Mouse (Mus musculus): ENCODE results near the gene Cyct. TPM values are rescaled to one million over a fixed set of nuclear protein-coding genes. Genes with fewer than 3 reads are reported as not detected.

The Cyct gene
- polyA plus RNA-seq, 1 experiment from 2014 or later, result not detected

- H3K4me2 ChIP-seq, result peak overlapping the region; percentile 93
- H3K4me3 ChIP-seq, result peak overlapping the region; percentile 90
- peak; percentile 37 for ATAC-seq (ENCODE audit: insufficient number of reproducible peaks, low FRiP score)
- no peaks in the 10 kb centered on the region for H3K27me3 ChIP-seq (replicated peaks)
- H3K9ac ChIP-seq, result peak overlapping the region; percentile 87
- WGBS, result 3% methylated on average over 7 of the region's 7 CpGs
- no peak overlapping the region for H3K27ac ChIP-seq (ENCODE audit: poor library complexity, severe bottlenecking)
- H3K36me3 ChIP-seq, result peaks cover 23% of the 10 kb centered on the region
- peaks cover 11% of the 10 kb centered on the region for H3K4me1 ChIP-seq (replicated peaks)
- no peaks in the 10 kb centered on the region for H3K9me3 ChIP-seq (replicated peaks)
Observed at GRCm38 (mm10) chr2:76370656-76370922, 10.3 kb upstream of the Cyct start.

DNA sequence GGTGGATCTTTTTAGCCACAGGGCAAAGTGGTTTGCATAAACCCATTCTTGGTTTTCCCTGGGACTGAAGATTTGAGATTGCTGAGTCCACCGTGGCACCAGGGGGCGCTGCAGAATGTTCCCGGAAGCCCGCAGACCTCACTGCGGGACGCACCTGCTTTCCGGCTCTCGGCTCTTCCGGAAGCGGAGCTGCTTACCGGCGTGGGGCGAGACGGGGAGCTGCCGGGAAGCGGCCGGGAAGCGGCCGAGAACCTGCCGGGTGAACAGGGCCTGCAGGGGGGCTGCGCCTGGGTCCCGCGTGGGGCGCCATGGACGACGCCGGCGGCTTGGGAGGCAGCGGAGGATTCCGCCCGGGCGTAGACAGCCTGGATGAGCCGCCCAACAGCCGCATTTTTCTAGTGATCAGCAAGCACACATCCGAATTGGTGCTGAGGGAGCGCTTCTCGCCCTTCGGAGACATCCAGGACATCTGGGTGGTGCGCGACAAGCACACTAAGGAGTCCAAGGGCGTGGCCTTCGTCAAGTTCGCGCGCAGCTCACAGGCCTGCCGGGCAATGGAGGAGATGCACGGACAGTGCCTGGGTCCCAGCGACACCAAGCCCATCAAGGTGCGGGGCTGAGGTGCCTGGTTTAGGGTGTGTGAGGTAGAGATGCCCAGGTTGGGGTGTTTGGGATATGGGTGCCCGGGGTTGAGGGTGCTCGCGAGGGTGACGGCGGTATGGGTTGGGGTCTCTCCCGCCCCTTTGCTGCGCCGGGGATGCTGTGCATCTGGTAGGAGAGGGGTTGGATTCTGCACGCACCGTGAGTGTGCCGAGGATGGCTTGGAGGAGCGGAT is 9.8 kb upstream of the Cyct start, which contains the start of gene Rbm45:
Gene Rbm45 (plus strand): TSS at position 164 of the 835 bp plus-strand sequence.
- peak within 1 kb of the TSS; percentile 87 for H3K9ac ChIP-seq
- under 1% methylated on average over 61 of the region's 61 CpGs for WGBS
- H3K4me3 ChIP-seq, result peak within 1 kb of the TSS; percentile 90
- no peaks in the 10 kb centered on the region for H3K9me3 ChIP-seq (replicated peaks)
- H3K27ac ChIP-seq (ENCODE audit: poor library complexity, severe bottlenecking), result peak within 1 kb of the TSS; percentile 46
- no peaks in the 10 kb centered on the region for H3K27me3 ChIP-seq (replicated peaks)
- peaks cover 11% of the 10 kb centered on the region for H3K4me1 ChIP-seq (replicated peaks)
- peak within 1 kb of the TSS; percentile 93 for H3K4me2 ChIP-seq
- peaks cover 20% of the 10 kb centered on the region for H3K36me3 ChIP-seq
- peak; percentile 85 for ATAC-seq (ENCODE audit: insufficient number of reproducible peaks, low FRiP score)

DNA sequence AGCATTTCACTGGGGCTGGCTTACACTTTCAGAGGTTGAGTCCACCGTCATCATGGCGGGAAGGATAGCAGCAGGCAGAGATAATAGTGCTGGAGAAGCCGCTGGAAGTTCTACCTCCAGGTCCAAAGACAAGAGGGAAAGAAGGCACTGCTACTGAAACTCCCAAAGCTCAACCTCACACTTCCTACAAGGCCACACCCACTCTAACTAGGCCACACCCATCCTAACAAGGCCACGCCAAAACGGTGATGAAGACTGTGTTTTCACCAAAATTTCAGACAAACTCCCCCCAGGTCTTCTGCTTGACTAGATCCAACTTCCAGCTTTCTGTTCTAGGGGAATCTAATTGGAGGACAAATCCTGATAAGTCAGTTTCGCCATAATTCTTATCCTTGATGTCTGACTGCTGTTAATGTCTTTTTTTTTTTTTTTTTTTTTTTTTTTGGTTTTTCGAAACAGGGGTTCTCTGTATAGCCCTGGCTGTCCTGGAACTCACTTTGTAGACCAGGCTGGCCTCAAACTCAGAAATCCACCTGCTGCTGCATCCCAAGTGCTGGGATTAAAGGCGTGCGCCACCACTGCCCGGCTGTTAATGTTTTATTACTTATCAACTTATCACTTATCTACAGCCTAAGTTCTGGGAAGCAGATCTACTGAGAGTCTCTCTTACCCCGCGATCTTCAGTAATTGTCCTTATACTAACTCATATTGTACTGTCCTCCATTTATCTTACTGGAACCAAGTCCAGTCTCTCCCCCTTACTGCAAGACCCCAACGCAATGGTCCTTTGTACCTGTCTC is 8.8 kb upstream of the Cyct start:
- Histone ChIP-seq H3K4me2 (no peak overlapping the region), H3K9me3 (replicated peaks) (no peaks in the 10 kb centered on the region), H3K36me3 (peaks cover 12% of the 10 kb centered on the region), H3K4me3 (peak overlapping the region; percentile 90; the same call in 1 of the 2 replicates), H3K4me1 (replicated peaks) (peaks cover 11% of the 10 kb centered on the region), H3K27me3 (replicated peaks) (no peaks in the 10 kb centered on the region), H3K9ac (no peak overlapping the region), H3K27ac (ENCODE audit: poor library complexity, severe bottlenecking) (no peak overlapping the region)
- ATAC-seq (ENCODE audit: insufficient number of reproducible peaks, low FRiP score), result no peak
- 64% methylated on average over 13 of the region's 13 CpGs for WGBS

DNA sequence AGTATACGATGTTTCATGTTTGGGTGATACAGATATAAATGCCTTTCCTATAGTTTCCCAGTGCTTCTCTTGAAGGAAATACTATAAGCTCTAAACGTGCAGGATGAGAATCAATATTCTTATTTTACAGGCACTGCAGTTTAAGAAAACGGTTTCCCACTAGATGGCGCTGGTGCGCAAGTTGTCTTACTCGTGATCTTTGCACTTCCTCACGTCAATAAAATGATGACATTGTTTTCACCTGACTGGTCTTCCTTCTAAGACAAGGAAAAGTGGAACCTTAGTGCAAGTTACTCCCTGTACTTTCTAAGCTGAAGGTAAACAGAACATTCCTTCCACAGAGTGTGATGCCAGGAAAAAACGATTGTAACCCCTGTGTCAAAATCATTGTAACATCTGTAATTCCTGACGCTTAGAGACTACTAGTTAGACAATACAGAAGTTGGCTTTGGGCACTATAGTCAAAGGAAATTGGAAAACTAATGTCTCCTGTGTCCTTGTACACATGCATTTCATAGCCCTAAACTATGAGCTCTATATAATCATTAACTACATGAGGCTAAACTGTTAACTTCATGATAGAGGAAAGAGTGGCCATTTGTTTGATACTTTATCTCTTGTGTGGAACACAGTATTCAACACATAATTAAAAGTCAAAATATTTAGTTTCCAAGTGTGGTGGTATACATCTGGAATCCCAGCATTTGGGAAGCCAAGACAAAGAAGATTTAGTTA is 7.1 kb upstream of the Cyct start:
- 17% methylated on average over 9 of the region's 9 CpGs for WGBS
- no peaks in the 10 kb centered on the region for H3K9me3 ChIP-seq (replicated peaks)
- H3K4me3 ChIP-seq, result no peak overlapping the region
- H3K4me2 ChIP-seq, result no peak overlapping the region
- no peak for ATAC-seq (ENCODE audit: insufficient number of reproducible peaks, low FRiP score)
- no peaks in the 10 kb centered on the region for H3K27me3 ChIP-seq (replicated peaks)
- no peak overlapping the region for H3K27ac ChIP-seq (ENCODE audit: poor library complexity, severe bottlenecking)
- H3K4me1 ChIP-seq (replicated peaks), result peaks cover 11% of the 10 kb centered on the region
- H3K36me3 ChIP-seq, result no peaks in the 10 kb centered on the region
- H3K9ac ChIP-seq, result no peak overlapping the region

GRCm38 (mm10) chr2:76365811-76366210 is 5.6 kb upstream of the Cyct start:
- no peaks in the 10 kb centered on the region for H3K36me3 ChIP-seq
- no peak for ATAC-seq (ENCODE audit: insufficient number of reproducible peaks, low FRiP score)
- no peak overlapping the region for H3K4me2 ChIP-seq
- peaks cover under 1% of the 10 kb centered on the region for H3K4me1 ChIP-seq (replicated peaks)
- H3K27ac ChIP-seq (ENCODE audit: poor library complexity, severe bottlenecking), result no peak overlapping the region
- no peaks in the 10 kb centered on the region for H3K9me3 ChIP-seq (replicated peaks)
- 74% methylated on average over 4 of the region's 4 CpGs for WGBS
- no peaks in the 10 kb centered on the region for H3K27me3 ChIP-seq (replicated peaks)
- H3K4me3 ChIP-seq, result no peak overlapping the region
- no peak overlapping the region for H3K9ac ChIP-seq

- ATAC-seq (ENCODE audit: insufficient number of reproducible peaks, low FRiP score), result no peak
- H3K4me1 ChIP-seq (replicated peaks), result no peaks in the 10 kb centered on the region
- H3K4me3 ChIP-seq, result no peak overlapping the region
- H3K9ac ChIP-seq, result no peak overlapping the region
- H3K4me2 ChIP-seq, result no peak overlapping the region
- H3K27me3 ChIP-seq (replicated peaks), result no peaks in the 10 kb centered on the region
- no peaks in the 10 kb centered on the region for H3K36me3 ChIP-seq
- no peaks in the 10 kb centered on the region for H3K9me3 ChIP-seq (replicated peaks)
- H3K27ac ChIP-seq (ENCODE audit: poor library complexity, severe bottlenecking), result no peak overlapping the region
- WGBS, result 46% methylated on average over 2 of the region's 2 CpGs
Observed at GRCm38 (mm10) chr2:76362111-76362510, 1.9 kb upstream of the Cyct start.

GRCm38 (mm10) chr2:76347839-76348238 is 12.4 kb downstream of the Cyct start:
- Histone ChIP-seq H3K9me3 (replicated peaks) (no peaks in the 10 kb centered on the region), H3K27me3 (replicated peaks) (no peaks in the 10 kb centered on the region), H3K27ac (ENCODE audit: poor library complexity, severe bottlenecking) (no peak overlapping the region), H3K4me2 (no peak overlapping the region), H3K4me1 (replicated peaks) (no peaks in the 10 kb centered on the region), H3K4me3 (no peak overlapping the region), H3K36me3 (no peaks in the 10 kb centered on the region), H3K9ac (no peak overlapping the region)
- no peak for ATAC-seq (ENCODE audit: insufficient number of reproducible peaks, low FRiP score)
- WGBS, result 73% methylated on average over 6 of the region's 6 CpGs

DNA sequence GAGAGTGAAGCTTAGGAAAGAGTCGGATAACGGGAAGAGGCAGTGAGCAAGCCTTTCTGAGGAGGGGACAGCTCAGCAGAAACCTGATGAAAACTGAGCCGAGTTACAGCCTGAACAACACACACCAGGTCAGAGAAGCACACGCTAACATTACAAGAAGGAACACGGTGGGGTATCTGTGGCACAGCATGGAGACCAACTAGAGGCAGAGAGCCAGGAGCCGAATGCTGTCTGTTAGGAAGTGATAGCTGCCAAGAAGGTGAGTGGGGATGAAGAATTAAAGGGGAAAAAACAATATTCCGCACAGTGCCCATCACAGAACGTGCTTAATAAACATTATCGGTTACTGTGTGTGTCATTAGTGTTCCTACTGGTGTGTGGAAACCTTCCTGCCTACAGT is 18.1 kb downstream of the Cyct start:
- H3K27ac ChIP-seq (ENCODE audit: poor library complexity, severe bottlenecking), result no peak overlapping the region
- no peaks in the 10 kb centered on the region for H3K9me3 ChIP-seq (replicated peaks)
- H3K9ac ChIP-seq, result no peak overlapping the region
- ATAC-seq (ENCODE audit: insufficient number of reproducible peaks, low FRiP score), result no peak
- H3K27me3 ChIP-seq (replicated peaks), result peaks cover 29% of the 10 kb centered on the region
- 82% methylated on average over 9 of the region's 9 CpGs for WGBS
- no peaks in the 10 kb centered on the region for H3K36me3 ChIP-seq
- no peak overlapping the region for H3K4me2 ChIP-seq
- H3K4me3 ChIP-seq, result no peak overlapping the region
- peaks cover 9% of the 10 kb centered on the region for H3K4me1 ChIP-seq (replicated peaks)

- ATAC-seq (ENCODE audit: insufficient number of reproducible peaks, low FRiP score), result peak; percentile 39; the same call in 1 of the 2 replicates
Observed at GRCm38 (mm10) chr2:76338215-76339156, 21.8 kb downstream of the Cyct start, which contains the start of gene Pde11a. Gene Pde11a (minus strand): TSS chr2:76338774.

DNA sequence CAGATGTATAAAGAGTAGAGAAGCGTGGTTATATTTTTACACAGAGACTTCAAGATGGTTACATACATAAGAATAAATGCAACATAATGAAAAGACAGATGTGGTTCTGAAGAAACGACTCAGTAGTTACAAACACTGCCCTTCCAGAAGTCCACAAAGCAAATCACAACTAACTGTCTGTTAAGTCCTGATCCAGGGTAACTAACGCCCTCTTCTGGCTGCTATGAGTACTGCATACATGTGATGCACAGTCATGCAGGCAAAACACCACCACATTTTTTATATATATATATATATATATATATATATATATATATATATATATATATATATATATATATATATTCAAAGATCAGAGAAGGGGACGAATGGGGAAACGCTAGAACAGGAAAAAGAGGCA is 25.7 kb downstream of the Cyct start:
- ATAC-seq (ENCODE audit: insufficient number of reproducible peaks, low FRiP score), result no peak
- Histone ChIP-seq H3K36me3 (no peaks in the 10 kb centered on the region), H3K4me1 (replicated peaks) (peaks cover 11% of the 10 kb centered on the region), H3K9ac (no peak overlapping the region), H3K4me2 (no peak overlapping the region), H3K27me3 (replicated peaks) (peaks cover 28% of the 10 kb centered on the region), H3K27ac (ENCODE audit: poor library complexity, severe bottlenecking) (no peak overlapping the region), H3K4me3 (no peak overlapping the region), H3K9me3 (replicated peaks) (no peaks in the 10 kb centered on the region)
- 79% methylated on average over 5 of the region's 5 CpGs for whole genome bisulfite sequencing

More at GRCm38 (mm10) chr2:76338215-76339156, 21.8 kb downstream of the Cyct start, which contains the start of gene Pde11a:
- peak within 1 kb of the TSS; percentile 68 for H3K9ac ChIP-seq
- 14% methylated on average over 38 of the region's 41 CpGs for WGBS
- H3K4me3 ChIP-seq, result peak within 1 kb of the TSS; percentile 59
- no peaks in the 10 kb centered on the region for H3K9me3 ChIP-seq (replicated peaks)
- H3K36me3 ChIP-seq, result no peaks in the 10 kb centered on the region
- peaks cover 9% of the 10 kb centered on the region for H3K4me1 ChIP-seq (replicated peaks)
- peaks cover 34% of the 10 kb centered on the region for H3K27me3 ChIP-seq (replicated peaks)
- peak within 1 kb of the TSS; percentile 100 for H3K4me2 ChIP-seq
- H3K27ac ChIP-seq (ENCODE audit: poor library complexity, severe bottlenecking), result no peak within 1 kb of the TSS
